Mouse (Mus musculus): ENCODE results near the gene Fktn.

Fktn gene

DNA sequence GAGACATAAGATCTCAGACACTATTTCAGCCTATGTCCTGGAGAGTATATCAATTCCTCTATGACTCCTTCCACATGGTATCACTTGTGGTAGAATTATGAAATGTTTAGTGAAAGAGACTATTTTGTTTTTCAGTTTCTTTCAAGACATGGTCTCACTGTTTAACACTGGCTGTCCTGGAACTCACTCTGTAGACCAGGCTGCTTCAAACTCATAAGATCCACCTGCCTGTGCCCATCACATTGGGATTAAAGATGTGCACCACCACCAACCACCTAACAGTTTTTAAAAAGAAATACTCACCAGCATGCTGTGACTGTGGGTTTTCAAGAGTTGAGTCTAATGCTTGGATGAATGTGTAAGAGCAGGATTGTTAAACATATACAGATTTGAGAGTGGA lies 43.2 kb downstream of the Fktn start:
- TF ChIP-seq GATA4 (IDR thresholded peaks at IDR 0.05; ENCODE audit: insufficient replicate concordance, low read length): no peak

DNA sequence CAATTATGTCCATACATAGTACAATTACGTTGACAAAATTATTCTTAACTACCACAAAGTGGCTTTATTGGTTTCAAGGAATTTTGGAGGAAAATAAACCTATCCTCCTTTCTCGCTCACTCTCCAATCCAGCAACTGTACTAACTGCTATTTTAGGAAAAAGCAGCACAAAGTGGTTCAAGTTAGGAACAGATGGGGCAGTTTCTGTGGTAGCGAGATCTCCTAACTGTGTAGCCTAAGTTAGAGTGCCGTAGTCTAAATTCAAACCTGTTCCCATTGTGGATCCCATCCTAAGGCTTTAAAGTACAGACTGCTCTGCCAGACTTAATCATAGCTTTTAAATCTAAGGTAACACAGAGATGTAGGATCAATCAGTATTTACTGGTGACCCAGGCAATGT lies 45.0 kb downstream of the Fktn start:
- TF ChIP-seq GATA4 (IDR thresholded peaks at IDR 0.05; ENCODE audit: insufficient replicate concordance, low read length): no peak

DNA sequence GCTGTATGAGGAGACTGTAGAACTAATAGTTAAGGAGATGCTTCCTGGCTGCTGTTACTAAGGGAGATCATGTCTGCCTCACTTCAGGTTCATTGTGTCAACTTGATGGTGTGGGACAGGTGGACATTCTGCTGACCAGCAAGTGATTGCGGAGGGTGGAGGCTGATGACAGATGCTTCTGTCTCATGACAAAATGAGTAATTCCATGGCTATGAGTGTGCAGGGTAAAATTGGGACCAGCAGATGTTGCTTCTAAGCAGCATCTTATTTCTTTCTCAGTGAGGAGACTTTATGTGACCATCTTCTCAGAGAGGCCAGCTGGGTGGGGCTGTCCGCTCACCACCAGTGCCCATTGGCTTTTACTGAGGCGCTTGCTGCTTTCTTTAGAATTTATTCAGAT lies 45.9 kb downstream of the Fktn start:
- TF ChIP-seq GATA4 (IDR thresholded peaks at IDR 0.05; ENCODE audit: insufficient replicate concordance, low read length): no peak

DNA sequence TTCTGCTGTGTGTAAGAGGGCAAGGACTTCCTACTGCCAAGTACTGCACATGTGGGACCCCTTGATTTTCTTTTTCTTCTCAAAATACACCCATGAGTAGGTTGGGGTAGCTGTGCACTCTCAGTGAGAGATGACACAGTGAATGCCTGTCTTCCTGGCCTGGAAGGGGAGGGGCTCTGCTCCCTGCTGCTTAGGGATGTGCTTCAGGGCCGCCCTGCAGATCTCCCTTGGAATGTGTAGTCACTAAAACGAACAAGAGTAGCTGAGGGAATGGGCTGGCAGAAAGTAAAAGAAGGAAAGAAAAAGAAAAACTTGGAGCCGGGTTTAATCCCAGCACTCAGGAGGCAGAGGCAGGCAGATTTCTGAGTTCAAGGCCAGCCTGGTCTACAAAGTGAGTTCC lies 48.7 kb downstream of the Fktn start:
- TF ChIP-seq GATA4 (IDR thresholded peaks at IDR 0.05; ENCODE audit: insufficient replicate concordance, low read length): no peak

DNA sequence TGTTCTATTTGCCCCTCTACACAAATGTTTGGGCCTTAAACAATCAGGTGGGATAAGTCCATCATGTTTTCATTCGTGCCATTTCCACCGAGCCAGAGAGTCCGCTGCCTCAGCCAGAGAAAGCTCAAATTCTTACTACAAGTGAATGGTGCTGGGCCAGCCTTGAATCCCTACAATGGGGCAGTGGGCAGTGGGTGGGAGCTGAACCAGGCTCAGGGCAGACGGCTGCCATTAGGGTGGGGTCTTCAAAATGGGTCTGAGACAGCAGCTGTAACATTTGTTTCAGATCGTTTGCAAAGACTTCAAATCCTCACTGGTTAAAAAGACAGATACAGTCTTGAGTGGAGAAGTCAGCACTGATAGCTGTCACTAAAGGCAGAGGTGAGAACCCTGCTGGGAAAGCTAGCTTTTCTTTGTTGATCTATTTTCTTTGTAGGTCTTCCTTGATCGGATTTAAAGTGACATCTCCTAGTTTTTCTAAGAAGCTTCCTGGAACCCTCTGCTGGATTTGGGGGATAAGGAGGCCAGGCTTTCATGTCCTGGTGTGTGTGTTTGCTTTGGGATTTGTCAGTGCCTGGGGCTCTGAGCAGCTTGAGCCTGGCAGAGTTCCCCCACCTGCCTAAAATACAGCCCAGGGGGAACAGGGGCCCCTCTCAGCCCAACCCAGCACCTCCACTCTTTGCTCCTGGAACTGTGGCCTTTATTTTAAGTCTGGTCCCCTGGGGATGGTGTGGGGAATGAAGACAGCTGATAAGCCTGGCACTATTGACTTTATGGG lies 57.3 kb downstream of the Fktn start:
- no peak for TF ChIP-seq GATA4 (IDR thresholded peaks at IDR 0.05; ENCODE audit: insufficient replicate concordance, low read length)

DNA sequence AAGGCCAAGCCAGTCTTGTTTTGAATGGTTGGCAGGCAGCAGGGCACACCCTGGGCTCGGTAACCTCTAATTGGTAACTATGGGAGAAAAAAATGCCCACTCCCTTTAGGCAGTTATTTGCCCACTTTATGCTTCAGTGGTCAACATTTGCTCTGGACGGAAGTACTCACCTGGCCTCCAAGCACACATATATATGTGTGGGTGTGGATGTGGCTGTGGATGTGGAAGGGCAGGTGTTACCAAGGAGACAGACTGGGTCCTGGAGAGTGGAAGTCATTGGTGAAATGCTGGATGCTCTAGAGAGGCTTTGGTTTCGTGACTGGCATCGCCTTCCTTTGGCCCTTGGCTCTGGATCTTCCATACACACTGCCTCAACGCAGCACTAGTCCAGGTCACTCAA lies 58.2 kb downstream of the Fktn start:
- TF ChIP-seq GATA4 (IDR thresholded peaks at IDR 0.05; ENCODE audit: insufficient replicate concordance, low read length): no peak

DNA sequence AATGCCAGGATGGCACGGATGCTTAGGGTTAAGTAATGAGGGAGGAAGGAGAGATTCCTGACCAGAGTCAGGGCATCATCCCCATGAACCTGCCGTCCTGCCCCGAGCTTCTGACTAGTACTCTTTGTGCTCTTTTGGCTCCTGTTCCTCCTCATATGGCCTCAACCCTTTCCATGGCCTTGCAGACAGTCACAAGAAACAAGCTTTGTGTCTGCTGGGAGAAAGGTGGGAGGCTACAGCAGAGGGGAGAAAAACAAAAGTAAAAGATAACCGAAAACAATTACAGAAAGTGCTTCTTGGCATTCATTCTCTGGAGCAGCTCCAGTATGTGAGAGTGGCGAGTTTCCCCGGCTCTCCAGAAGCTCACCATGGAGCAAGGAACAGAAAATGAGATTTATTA lies 60.1 kb downstream of the Fktn start:
- TF ChIP-seq GATA4 (IDR thresholded peaks at IDR 0.05; ENCODE audit: insufficient replicate concordance, low read length): no peak

DNA sequence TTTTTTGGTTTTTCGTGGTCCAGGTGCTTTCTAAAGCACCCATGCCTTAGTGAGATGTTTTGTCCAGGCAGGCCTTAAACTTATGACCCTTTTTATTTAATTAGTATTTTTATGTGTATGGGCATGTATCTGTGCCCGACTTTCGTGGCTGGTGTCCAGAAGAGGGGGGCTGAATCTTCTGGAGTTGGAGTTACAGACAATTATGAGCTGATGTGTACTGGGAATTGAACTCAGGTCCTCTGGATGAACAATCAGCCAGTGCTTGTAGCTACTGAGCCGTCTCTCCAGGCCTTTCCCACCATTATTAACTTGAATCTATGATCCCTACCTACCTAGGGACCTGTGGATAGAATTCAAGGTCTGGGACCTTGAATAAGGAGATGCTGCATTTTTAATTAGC lies 67.6 kb downstream of the Fktn start:
- TF ChIP-seq GATA4 (IDR thresholded peaks at IDR 0.05; ENCODE audit: insufficient replicate concordance, low read length): no peak

DNA sequence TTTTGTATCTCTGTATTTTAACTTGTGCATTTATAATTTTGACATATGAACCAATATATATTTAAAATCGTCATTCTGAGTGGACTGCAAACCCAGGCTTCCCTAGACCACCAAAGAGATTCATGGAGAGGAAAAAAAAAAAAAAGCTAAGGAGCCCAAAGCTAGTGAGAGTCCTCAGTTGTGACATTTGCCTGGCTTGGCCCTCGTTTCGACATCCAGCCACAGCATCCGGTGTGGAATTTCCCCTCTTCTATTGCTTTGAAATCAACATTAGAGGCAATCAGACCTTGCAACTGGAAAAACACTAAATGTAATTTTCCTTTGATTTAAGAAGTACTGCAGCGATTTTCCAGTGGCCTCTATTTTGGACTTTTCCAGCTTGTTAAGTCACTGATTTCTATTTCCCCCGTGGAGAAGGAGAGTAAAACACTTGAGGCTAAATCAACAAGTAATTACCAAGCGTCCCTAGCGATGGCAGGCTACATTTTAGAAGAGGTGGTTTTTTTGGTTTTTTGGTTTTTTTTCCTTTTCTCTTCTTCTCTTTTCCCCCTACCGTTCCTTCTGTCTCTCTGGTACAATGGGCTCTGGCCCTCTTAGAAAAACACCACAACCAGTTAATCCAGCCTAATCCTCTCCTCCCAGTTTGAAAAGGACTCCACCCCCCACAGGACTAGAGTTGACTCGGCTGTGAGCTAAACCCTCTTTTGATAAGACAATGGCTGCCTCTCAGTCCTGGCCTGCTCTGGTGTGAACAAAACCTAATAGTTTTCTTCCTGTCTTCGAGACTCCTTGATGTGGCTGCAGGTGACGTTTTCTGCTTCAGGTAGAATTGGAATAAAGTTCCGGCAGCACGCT lies 68.6 kb downstream of the Fktn start:
- TF ChIP-seq GATA4 (IDR thresholded peaks at IDR 0.05; ENCODE audit: insufficient replicate concordance, low read length): no peak

DNA sequence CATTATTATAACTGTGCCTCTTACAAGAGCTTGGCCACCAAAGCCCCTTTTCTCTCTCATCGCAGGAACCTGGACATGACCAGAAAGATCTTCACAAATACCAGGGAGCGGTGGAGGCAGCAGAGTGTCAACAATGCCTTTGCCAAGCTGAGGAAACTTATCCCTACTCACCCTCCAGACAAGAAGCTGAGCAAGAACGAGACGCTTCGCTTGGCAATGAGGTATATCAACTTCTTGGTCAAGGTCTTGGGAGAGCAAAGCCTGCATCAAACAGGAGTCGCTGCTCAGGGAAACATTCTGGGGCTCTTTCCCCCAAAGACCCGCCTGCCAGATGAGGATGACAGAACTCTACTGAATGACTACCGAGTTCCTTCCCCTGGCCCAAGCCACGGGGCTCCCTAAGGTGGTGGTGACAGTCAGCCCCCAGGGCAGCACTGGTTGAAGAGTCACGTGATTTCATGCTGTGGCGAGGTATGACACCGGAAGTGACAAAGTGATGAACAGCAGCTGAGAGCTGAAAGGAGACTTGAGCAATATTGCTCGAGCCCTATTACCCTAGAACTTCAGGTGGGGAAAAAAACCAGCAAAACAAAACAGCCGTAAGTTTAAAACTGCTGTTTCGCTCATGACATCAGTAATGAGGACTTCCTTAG lies 72.1 kb downstream of the Fktn start:
- TF ChIP-seq GATA4 (IDR thresholded peaks at IDR 0.05; ENCODE audit: insufficient replicate concordance, low read length): no peak

DNA sequence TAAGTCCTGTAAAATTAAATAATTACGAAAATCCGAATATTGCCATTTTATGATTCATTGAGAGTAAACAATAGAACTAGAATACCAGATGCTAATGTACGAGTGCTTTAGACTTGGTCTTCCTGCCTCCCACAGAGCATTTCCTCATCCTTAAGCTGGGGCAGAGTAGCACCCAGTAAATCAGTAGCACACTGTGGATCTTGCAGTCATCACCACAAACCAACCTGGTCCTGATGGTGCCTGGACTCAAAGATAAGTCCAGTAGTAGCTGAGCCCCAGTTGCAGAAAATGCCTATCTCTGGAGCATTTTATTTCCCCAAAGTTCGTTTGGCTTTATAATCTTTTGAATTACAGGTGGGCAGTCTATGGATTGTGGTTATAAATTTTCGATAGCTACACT lies 73.1 kb downstream of the Fktn start:
- TF ChIP-seq GATA4 (IDR thresholded peaks at IDR 0.05; ENCODE audit: insufficient replicate concordance, low read length): no peak

DNA sequence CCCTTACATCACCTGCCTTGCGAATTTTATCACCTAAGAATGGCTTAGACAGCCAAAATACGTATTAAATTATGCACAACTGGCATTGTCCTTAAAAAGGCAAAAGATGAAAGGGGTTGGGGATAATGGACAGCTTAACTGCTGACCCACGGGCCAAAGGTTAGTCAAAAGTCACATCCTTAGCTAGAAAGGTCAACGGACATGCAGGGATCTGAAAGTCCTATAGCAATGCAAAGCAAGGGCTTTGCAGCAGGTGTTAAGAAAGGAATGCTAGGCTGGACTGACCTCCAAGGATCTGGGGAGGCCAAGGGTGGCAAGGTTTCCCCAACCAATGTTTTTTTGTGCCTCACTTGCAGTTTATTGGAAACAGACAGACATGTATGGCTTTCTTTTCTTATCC lies 75.5 kb downstream of the Fktn start:
- TF ChIP-seq GATA4 (IDR thresholded peaks at IDR 0.05; ENCODE audit: insufficient replicate concordance, low read length): no peak

DNA sequence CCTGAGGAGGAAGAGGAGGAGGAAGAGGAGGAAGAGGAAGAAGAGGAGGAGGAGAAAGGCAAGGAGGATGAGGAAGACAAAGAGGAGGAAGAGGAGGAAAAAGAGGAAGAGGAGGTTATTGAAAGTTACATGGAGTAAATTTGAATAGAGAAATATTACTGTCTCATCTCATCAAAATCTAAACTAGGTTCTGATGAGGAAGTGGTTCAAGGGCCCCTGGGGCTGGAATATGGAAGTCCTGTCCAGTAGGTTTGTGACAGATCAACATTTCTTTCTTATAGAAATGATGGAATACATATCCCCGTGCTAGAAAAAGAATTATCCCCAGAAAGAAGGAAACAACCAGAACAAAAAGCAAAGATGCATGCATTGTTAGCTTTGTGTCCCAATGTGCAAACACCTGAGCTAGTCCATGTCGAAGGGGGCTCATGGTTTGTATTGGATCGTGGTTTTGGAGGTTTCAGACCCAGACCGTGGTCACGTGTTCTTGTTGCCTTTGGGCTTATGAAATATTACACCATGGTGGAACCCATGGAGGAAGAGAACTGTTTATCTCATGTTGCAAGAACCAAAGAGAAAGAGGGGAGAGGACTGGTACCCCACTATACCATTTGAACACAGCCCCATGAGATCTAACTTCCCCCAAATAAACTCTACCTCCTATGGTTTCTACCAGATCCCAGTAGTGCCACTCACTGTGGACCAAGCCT lies 80.6 kb downstream of the Fktn start:
- TF ChIP-seq GATA4 (IDR thresholded peaks at IDR 0.05; ENCODE audit: insufficient replicate concordance, low read length): no peak

DNA sequence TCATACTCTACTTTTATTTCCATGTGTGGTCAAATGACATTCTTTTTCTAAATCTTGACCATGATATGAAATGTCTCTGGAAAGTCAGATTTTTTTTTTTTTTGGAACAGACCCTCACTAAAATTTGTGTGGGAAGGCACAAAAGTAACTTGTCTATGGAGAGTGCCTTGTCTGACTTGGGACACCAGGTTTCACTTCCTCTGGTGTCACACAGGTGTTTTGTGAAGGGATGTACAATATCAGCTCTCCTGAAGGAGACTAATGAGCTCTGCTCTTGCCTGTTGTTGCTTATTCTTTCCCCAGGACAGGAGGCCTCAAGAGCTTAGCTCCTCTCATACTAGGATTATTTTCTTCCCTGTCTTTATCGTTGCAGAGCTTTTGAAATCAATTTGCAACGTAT lies 81.3 kb downstream of the Fktn start:
- no peak for TF ChIP-seq GATA4 (IDR thresholded peaks at IDR 0.05; ENCODE audit: insufficient replicate concordance, low read length)

DNA sequence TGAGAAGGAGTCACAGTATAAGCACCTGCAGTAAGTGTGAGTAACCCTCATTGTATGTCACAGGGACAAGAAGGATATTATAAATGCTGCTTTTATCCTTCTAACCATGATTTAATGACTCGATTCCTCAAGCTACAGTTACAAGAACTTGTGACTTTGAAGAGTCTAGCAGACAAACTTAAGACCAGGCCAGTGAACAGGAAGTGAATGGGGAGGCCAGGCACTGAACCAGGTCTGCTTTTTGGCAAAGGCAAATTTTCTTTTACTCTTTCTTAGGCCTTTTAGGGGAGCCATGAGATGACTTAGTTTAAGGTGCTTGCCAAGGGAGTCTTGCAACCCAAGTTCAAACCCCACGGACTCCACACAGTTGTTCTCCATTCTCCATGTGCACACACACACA lies 81.9 kb downstream of the Fktn start:
- no peak for TF ChIP-seq GATA4 (IDR thresholded peaks at IDR 0.05; ENCODE audit: insufficient replicate concordance, low read length)
